Mouse (Mus musculus) inflammation-experienced regulatory T-cells (primary cell): Measurements from ENCODE around the gene Tsc22d4. TPM values are rescaled to one million over a fixed set of nuclear protein-coding genes. Genes with fewer than 3 reads are reported as not detected.

Source experiments
- polyA plus RNA-seq, 2 experiments: library from polyadenylated mRNA; unstranded; fragments of 100-300 nt; shearing (Covaris generic); gene quantifications; one replicate each; pipeline ENCODE4 v1.2.1; 2017

Gene Tsc22d4
- 100 to 1,000 TPM; 338 to 405 TPM for polyA plus RNA-seq

GRCm38 (mm10) chr5:137745214-137746171 is at the start of gene Tsc22d4:
Tsc22d4 (plus strand) TSS chr5:137745730.

GRCm38 (mm10) chr5:137741023-137741931 is 4.3 kb upstream of the Tsc22d4 start, which contains the start of gene Nyap1:
Nyap1 (minus strand) TSS chr5:137741607.

DNA sequence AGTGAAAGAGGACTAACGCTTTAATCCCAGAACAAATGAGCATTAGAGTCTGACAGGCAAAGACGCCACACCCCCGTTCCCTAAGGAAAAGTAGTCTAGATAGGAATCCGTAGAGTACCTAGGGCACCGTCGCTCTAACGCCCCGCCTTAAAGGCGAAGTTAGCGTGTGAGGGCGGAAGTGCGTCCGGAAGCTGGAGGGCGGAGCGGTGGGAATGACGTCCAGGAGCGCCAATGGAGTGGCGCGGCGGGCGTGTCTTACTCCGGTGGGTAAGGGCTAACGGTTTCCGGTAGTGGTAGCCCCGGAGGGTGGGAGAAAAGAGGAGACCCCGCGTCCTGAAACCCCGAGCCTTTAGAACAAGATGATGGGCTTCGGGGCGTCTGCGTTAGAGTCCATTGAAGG is 33.1 kb downstream of the Tsc22d4 start, which contains the start of gene Ppp1r35:
Gene Ppp1r35 (plus strand): TSS at position 215 of the 400 bp plus-strand sequence.

GRCm38 (mm10) chr5:137787151-137787928 is 41.8 kb downstream of the Tsc22d4 start, which contains the start of the genes Mepce and Zcwpw1:
Mepce (minus strand) TSS chr5:137787655.
Zcwpw1 (plus strand) TSS chr5:137787798.

Other genes with a start within 250 kb of the Tsc22d4 start
- 10 to 100 TPM; 35.2 to 41.1 TPM for gene Pop7, start 243.2 kb upstream of the Tsc22d4 start, polyA plus RNA-seq
- gene Gigyf1, start 227.2 kb upstream of the Tsc22d4 start, polyA plus RNA-seq: 10 to 100 TPM; 10.9 to 13.1 TPM
- gene Epo, start 212.5 kb upstream of the Tsc22d4 start, polyA plus RNA-seq: under 1 TPM in 1 of 2 experiments, not detected in 1; 0.82 TPM
- gene Gnb2, start 212.2 kb upstream of the Tsc22d4 start, polyA plus RNA-seq: 100 to 1,000 TPM; 293 to 297 TPM
- under 1 TPM in 1 of 2 experiments, not detected in 1; 0.76 TPM for gene Actl6b, start 192.2 kb upstream of the Tsc22d4 start, polyA plus RNA-seq
- gene Tfr2, start 175.9 kb upstream of the Tsc22d4 start, polyA plus RNA-seq: 1 to 10 TPM; 1.3 to 1.4 TPM
- gene Mospd3, start 144.7 kb upstream of the Tsc22d4 start, polyA plus RNA-seq: 10 to 100 TPM; 85.5 to 87.9 TPM
- gene Pcolce, start 131.9 kb upstream of the Tsc22d4 start, polyA plus RNA-seq: 1 to 10 TPM in 1 of 2 experiments, under 1 TPM in 1; 0.69 to 1.2 TPM
- gene Fbxo24, start 116.7 kb upstream of the Tsc22d4 start, polyA plus RNA-seq: under 1 TPM; 0.33 to 0.52 TPM
- 100 to 1,000 TPM; 290 to 324 TPM for gene Lrch4, start 116.6 kb upstream of the Tsc22d4 start, polyA plus RNA-seq
- 10 to 100 TPM; 73.7 to 90.1 TPM for gene Gm20605, start 116.6 kb upstream of the Tsc22d4 start, polyA plus RNA-seq
- 100 to 1,000 TPM; 128 to 152 TPM for gene Sap25, start 104.4 kb upstream of the Tsc22d4 start, polyA plus RNA-seq
- under 1 TPM in 1 of 2 experiments, not detected in 1; 0.99 TPM for gene Irs3, start 100.0 kb upstream of the Tsc22d4 start, polyA plus RNA-seq
- gene Agfg2, start 61.0 kb upstream of the Tsc22d4 start, polyA plus RNA-seq: 10 to 100 TPM; 24.5 to 38.9 TPM
- gene Nyap1, start 4.1 kb upstream of the Tsc22d4 start, polyA plus RNA-seq: 1 to 10 TPM in 1 of 2 experiments, under 1 TPM in 1; 0.16 to 1.3 TPM
- 100 to 1,000 TPM; 101 to 106 TPM for gene Ppp1r35, start 33.1 kb downstream of the Tsc22d4 start, polyA plus RNA-seq
- gene Mepce, start 41.9 kb downstream of the Tsc22d4 start, polyA plus RNA-seq: 10 to 100 TPM; 34.7 to 39.4 TPM
- gene Zcwpw1, start 42.1 kb downstream of the Tsc22d4 start, polyA plus RNA-seq: 10 to 100 TPM; 10.4 to 23.8 TPM
- gene Pilra, start 90.6 kb downstream of the Tsc22d4 start, polyA plus RNA-seq: 1 to 10 TPM in 1 of 2 experiments, under 1 TPM in 1; 0.36 to 4.3 TPM
- gene Pilrb1, start 112.4 kb downstream of the Tsc22d4 start, polyA plus RNA-seq: under 1 TPM in 1 of 2 experiments, not detected in 1; 0.56 TPM
- 1 to 10 TPM in 1 of 2 experiments, not detected in 1; 6.5 TPM for gene Pilrb2, start 126.1 kb downstream of the Tsc22d4 start, polyA plus RNA-seq
- gene Cyp3a13, start 175.9 kb downstream of the Tsc22d4 start, polyA plus RNA-seq: 1 to 10 TPM in 1 of 2 experiments, under 1 TPM in 1; 0.11 to 1.0 TPM
- gene Gjc3, start 217.4 kb downstream of the Tsc22d4 start, polyA plus RNA-seq: under 1 TPM in 1 of 2 experiments, not detected in 1; 0.04 TPM
- 1 to 10 TPM in 1 of 2 experiments, under 1 TPM in 1; 0.23 to 1.0 TPM for gene Azgp1, start 235.8 kb downstream of the Tsc22d4 start, polyA plus RNA-seq